Mouse (Mus musculus) lung, postnatal 14 days (tissue): ENCODE results near the gene Ltc4s.

Source experiments
- DNase-seq: peaks from one replicate; pipeline ENCODE4 v3.0.0; 2021

The Ltc4s gene

DNA sequence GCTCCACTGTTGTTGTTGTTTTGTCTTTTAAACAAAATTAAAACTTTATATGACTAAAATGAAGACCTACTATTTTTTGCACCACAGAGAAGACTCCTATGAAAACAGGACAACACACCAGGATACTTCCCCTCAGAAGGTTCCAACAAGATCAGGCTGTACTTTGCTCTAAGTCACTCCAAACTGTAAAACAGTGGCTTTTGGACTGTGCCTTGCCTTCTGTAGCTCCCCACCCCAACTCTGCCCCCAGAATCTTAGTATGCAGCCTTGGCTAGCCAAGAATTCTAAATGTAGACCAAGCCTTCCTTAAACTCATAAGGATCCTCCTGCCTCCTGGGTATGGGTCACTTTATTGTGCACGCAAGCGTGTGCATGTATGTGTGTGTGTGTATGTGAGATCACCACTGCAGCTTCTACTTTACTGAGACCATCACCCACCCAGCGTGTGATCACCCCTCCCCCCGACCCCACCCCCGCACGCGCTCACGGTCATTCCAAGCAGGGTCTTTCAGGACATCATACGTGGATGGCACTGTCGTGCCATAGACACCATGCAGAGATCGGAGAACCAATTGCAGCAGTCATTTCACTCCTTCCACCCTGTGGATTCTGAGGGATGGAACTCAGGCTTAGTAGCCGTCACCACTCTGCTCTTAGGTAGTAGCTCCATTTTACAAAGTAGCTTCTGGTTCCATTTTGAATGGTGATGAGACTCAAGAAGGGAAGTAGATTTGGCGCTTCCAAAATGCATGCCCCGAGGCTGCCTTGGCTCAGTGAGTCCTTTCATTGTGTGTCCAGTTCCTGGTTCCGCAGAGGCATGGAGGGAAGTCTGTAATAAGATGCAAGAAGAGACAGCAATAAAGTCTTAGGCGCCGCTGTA, 14.4 kb downstream of the Ltc4s start:
- DNase-seq = no peak

DNA sequence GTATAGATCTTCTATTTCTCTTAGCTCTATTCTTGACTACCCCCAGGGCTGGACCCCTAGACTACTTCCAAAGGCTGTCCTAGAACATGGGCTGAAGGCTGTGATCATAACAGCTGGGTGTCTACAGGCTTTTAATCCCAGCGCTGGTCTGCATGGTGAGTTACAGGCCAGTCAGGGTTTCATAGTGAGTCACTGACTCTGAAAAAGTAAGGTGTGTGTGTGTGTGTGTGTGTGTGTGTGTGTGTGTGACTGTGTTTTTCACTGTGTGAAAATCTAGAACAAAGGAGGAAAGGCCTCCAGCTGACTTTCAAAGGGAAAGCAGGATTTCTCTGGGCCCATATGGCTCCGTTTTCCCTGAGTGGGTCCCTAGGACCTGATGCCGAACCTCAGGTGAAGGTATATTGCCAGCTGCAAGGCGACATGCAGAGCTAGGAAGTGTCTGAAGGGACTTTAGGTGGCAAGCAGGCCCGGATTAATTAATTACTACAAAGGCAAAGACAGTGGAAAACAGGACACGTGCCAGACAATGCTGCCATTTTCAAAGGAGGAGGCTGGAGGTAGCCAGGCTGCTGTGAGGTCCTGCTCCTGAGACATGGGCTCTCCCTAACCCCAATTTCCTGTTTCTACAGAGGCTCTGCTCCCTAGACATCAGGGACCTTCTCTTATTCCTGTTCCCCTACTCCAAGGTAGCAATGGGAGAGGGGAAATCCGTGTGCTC, 15.7 kb downstream of the Ltc4s start:
- DNase-seq = no peak

- DNase-seq = no peak
Measured at GRCm38 (mm10) chr11:50219833-50220232, 18.6 kb downstream of the Ltc4s start.

GRCm38 (mm10) chr11:50217811-50218210, 20.6 kb downstream of the Ltc4s start:
- no peak for DNase-seq

- no peak for DNase-seq
Measured at GRCm38 (mm10) chr11:50216724-50217366, 21.6 kb downstream of the Ltc4s start.

GRCm38 (mm10) chr11:50215633-50216032, 22.8 kb downstream of the Ltc4s start:
- no peak for DNase-seq

GRCm38 (mm10) chr11:50214631-50215030, 23.8 kb downstream of the Ltc4s start:
- DNase-seq = no peak

DNA sequence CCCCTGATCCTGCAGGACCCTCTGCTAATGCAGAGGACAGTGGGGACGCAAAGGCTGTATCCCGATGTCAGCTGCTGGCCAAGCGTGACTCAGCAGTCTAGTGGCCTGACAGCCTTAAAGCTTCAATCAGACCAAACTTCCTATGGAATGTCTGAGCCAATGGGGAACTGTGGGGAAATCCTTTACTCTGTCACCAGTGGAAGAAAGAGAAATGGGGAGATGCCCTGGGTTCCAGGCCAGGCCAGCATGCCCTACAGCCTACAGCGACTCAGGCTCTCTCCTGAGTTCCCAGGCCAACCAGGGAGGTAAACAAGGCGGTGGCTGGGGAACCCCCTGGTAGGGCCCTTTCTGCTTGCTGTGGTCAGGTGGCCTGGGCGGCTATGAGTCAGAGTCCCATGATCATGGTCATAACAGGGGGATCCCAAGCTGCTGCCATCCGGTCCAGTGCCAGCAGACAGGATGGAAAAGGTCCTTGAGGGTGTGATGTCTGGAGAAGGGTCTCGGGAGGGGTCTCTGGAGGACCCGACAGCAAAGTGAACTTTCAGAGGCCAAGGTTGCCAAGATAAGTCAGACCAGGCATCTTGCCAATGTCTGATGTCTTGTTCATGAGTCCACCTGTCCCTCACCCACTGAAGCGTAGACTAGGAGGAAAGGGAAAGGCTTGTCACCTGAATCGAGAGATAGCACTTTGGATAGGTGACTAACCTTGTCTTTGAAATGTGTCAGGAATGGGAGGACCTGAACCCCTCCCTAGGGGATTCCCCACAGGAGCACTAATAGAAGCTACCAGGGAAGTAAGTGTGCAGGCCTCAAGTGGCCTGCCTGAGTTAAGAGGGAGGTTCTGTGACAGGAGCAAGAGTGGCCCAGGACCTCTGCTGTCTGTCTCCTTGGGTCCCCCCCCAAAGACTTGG, 25.3 kb downstream of the Ltc4s start:
- DNase-seq = peak; percentile 76

- DNase-seq = no peak
Measured at GRCm38 (mm10) chr11:50212060-50212739, 26.2 kb downstream of the Ltc4s start.

DNA sequence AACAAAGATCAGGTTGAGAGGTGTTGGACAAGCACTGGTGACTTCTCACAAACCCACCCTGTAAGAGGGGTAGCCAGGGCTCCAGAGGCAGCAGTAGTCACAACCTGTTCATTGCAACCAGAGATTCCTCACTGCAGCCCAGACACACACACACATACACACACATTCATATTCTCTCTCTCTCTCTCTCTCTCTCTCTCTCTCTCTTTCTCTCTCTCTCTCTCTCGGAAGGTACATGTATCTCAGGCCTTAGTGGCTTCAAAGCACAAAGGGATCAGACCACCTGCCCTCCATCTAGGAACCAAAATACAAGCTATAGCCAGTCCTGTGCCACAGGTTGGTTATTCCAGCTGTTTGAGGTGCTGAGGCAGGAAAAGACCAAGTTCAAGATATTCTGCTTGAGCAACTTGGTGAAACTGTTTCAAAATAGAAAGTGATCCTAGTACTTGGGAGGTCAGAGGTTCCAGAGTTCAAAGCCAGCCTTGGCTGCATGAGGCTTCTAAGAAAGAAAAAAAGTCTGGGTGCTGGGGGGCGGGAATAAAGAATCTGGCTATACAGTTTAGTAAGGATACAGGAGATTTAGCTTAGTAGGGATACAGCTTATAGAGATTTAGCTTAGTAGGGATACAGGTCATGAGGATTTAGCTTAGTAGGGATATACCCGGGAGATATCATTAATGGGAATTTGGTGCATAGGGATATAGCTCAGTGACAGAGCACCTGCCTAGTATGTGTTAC, 26.9 kb downstream of the Ltc4s start:
- no peak for DNase-seq

- peak; percentile 86 for DNase-seq
Measured at GRCm38 (mm10) chr11:50210505-50211151, 27.8 kb downstream of the Ltc4s start, which contains the start of the genes Sqstm1 and Mgat4b. Gene Sqstm1, minus strand, starts transcription at chr11:50210827. Gene Mgat4b, plus strand, starts transcription at chr11:50210890.

DNA sequence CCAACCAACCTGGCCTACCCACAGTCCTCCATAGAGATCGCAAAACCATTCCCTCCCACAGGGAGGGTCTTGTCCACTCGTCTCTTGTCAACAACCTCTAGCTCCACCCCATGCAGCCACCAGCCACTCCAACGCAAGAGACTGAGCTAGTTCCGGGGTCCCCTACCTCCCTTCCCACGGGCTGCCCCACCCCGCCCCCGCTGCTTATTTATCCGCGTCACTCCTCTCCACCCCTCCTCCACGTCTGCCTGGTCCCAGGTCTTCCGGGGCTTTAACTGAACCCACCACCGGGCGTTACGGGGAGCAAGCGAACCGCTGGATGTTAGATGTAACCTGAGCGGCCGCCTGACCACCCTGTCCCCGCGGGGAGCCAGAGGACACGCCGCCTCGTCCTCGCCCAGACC, 28.3 kb downstream of the Ltc4s start:
- DNase-seq = peak; percentile 93

DNA sequence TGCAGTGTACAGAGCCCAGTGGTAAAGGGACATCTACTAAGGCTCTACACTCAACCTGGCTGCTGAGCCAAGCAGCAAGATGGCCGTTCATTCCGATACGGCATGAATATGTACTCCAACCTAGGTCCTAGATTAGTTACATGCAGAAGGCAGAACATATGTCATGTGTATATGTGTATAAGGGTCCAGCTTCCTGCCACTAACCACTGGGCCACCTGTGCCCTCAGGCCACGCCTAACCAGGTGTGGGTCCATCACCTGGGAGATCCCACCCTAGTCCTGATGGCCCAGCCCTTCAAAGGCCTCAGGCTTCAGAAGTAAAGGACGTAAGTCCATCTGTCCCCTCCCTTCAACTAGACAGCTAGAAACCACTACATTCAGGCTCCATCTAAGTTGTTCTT, 30.4 kb downstream of the Ltc4s start:
- DNase-seq = no peak

DNA sequence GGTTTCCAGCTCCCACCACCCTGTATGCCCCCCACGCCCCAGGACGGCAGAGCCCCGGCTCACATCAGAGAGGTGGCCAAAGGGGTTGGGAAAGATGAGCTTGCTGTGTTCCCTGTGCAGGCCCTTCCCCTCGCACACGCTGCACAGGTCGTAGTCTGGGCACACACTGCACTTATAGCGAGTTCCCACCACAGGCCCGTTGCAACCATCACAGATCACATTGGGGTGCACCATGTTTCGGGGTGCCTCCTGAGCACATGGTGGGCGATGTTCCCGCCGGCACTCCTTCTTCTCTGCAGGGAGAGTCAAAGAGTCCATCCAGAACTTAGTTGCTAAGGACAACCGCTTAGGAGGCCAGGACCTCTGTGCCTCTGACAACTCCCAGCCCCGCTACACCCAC, 31.1 kb downstream of the Ltc4s start:
- DNase-seq = no peak

DNA sequence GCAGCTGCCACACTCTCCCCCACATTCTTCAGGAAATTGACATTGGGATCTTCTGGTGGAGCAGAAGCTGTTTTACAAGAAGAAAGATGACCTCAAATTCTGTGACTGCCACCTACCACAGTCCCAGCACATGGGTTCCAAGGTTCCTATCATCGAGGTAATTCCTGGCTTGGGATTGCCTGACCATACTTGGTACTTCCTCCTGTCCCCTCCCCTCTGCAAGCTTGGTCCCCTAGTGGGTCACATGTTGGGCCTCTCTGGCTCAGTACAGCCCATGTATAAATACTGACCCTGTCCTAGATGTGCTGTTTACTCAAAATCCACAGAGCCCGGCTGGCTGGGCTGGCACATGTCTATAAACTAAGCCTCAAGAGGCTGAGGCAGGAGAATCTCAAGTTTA, 32.4 kb downstream of the Ltc4s start:
- no peak for DNase-seq

GRCm38 (mm10) chr11:50205434-50205833, 33.0 kb downstream of the Ltc4s start:
- no peak for DNase-seq

DNA sequence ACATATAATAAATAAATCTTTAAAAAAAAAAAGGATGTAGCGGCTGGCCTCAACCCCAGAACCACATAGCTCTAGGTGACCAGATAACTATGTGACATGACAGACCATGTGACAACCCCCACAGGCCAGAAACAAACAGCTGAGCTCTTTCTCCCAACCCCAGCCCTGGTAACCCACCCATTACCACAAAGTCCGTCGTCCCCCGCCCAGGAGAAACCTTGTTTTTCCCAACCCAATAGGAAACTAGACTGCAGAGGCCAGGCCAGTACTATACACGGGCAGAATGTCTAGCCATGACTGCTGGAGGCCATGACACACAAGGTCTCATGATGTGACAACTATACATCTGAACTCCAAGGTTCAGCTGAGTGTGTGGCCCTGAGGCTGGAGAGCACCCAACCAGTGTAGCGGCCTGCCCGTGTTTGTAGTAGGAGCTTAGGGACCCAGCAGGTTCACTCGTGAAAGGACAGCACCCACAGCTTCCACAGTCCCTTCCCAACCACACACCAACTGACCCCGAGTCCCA, 35.1 kb downstream of the Ltc4s start:
- no peak for DNase-seq

DNA sequence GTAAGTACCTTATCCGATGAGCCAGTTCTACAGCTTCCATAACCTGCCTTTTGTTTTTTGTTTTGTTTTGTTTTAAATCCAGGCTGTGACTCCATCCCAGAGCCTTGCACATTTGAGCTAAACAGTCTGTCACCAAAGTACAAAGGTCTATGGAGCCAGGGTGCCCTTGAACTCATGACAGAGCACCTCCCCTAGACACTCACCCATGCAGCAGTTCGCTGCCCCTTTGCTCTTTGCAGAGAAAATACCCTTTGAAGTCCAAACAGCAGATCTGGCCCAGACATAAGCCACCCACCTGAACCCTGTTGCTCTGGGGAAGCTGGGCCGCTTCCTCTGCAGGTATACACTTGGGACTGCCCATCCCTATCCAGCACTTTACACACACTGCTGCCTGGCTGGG, 36.8 kb downstream of the Ltc4s start:
- no peak for DNase-seq

GRCm38 (mm10) chr11:50200613-50201012, 37.8 kb downstream of the Ltc4s start:
- DNase-seq = peak; percentile 44

GRCm38 (mm10) chr11:50198916-50199315, 39.5 kb downstream of the Ltc4s start:
- no peak for DNase-seq
